Mouse (Mus musculus): ENCODE results near the gene Ugt3a2. TPM values are rescaled to one million over a fixed set of nuclear protein-coding genes. Genes with fewer than 3 reads are reported as not detected.

Ugt3a2 gene
- polyA plus RNA-seq (2012; fragmentation: generic; extraction: Trizol), result not detected
- long read RNA-seq, experiment 1, result 0 reads
- long read RNA-seq, experiment 2, result 0 reads

DNA sequence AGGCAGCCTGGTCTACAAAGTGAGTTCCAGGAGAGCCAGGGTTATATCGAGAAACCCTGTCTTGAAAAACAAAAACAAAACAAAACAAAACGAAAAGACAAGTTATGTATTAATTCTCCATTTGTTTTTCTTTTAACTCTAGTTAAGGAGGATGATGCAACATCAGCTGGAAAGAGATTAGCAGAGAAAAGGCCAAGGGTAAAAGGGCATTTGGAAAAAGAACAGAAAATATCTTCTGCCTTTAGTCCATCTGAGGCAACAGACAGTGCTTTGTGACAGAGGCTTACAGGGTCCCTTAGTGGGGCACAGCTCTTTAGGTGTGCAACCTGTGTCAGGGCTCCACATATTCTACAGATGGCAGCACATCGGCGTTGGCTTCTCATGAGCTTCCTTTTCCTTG, at the start of gene Ugt3a2:
Gene Ugt3a2, plus strand, starts transcription at position 210 of the 400 bp plus-strand sequence.
- Histone ChIP-seq H3K27me3 (ENCODE audit: control insufficient read depth, insufficient read depth, insufficient read length) (no peaks in the 10 kb centered on the region), H3K79me3 (ENCODE audit: low read depth) (no peaks in the 10 kb centered on the region), H3K36me3 (ENCODE audit: control insufficient read depth, insufficient read depth) (no peaks in the 10 kb centered on the region), H3K79me2 (ENCODE audit: control insufficient read depth, insufficient read depth) (no peaks in the 10 kb centered on the region), H3ac (ENCODE audit: control insufficient read depth, insufficient read length, low read depth) (no peak within 1 kb of the TSS), H3K4me3 (ENCODE audit: insufficient read depth, poor library complexity, severe bottlenecking) (no peak within 1 kb of the TSS)
- TF ChIP-seq USF1 (IDR thresholded peaks at IDR 0.05; ENCODE audit: low read depth), result no peak
- no peak for TF ChIP-seq FOSL1 (IDR thresholded peaks at IDR 0.05; ENCODE audit: insufficient read depth, low read length, poor library complexity, severe bottlenecking)
- no peak for TF ChIP-seq MAX (IDR thresholded peaks at IDR 0.05)
- TF ChIP-seq MYOG (IDR thresholded peaks at IDR 0.05; ENCODE audit: control insufficient read depth, extremely low read depth, insufficient read length), result no peak
- no peak for TF ChIP-seq CTCF (IDR thresholded peaks at IDR 0.05; ENCODE audit: control insufficient read depth, insufficient read depth, insufficient read length)
- no peak for TF ChIP-seq MYOD1 (IDR thresholded peaks at IDR 0.05; ENCODE audit: control insufficient read depth, insufficient read length, low read depth)
- no peak for TF ChIP-seq CEBPB (IDR thresholded peaks at IDR 0.05; ENCODE audit: low read depth)

DNA sequence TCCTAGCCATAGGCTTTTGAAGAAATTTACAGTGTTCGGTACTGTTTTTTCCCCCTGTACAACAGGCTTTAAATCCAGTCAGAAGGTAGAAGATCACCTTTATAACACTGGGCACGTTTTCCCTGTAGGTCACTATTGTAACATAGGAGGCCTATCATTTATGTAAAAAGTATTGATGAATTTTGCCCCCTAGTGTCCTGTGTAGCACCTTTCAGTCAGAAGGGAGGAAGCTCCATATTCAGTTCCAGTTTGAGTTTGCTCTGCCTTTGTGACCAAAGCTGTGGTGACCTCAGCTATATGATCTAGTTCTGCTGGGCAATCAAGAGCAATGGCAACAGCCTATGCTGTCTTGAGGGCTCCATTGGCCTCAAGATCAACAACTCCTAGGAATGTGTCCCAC, 45.7 kb upstream of the Ugt3a2 start:
- no peak for TF ChIP-seq MAX (IDR thresholded peaks at IDR 0.05)
- no peak for TF ChIP-seq CTCF (IDR thresholded peaks at IDR 0.05; ENCODE audit: control insufficient read depth, insufficient read depth, insufficient read length)
- TF ChIP-seq FOSL1 (IDR thresholded peaks at IDR 0.05; ENCODE audit: insufficient read depth, low read length, poor library complexity, severe bottlenecking), result no peak
- TF ChIP-seq USF1 (IDR thresholded peaks at IDR 0.05; ENCODE audit: low read depth), result no peak
- no peak for TF ChIP-seq MYOD1 (IDR thresholded peaks at IDR 0.05; ENCODE audit: control insufficient read depth, insufficient read length, low read depth)
- TF ChIP-seq CEBPB (IDR thresholded peaks at IDR 0.05; ENCODE audit: low read depth), result no peak
- TF ChIP-seq MYOG (IDR thresholded peaks at IDR 0.05; ENCODE audit: control insufficient read depth, extremely low read depth, insufficient read length), result no peak
- H3ac ChIP-seq (ENCODE audit: control insufficient read depth, insufficient read length, low read depth), result no peak overlapping the region

DNA sequence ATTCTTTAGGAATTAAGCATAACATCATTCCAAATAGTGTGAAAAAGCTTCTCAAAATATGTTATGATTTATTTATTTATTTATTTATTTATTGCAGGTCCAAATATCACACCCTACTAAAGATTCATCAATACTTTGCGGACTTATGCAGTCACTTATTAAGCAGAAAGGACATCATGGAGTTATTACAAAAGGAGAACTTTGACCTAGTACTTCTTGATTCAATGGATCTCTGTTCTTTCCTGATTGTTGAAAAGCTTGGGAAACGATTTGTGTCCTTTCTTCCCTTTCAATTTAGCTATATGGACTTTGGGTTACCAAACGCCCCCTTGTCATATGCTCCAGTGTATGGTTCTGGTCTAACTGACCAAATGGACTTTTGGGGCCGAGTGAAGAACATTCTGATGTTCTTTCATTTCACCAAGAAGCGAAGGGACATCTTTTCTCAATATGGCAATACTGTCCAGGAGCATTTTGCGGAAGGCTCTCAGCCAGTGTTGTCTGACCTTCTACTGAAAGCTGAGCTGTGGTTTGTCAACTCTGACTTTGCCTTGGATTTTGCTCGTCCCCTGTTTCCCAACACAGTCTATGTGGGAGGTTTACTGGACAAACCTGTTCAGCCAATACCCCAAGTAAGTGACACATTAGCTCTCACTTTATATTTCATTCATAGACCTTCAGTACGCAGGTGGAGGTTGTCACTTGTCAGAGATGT, 29.2 kb upstream of the Ugt3a2 start:
- Histone ChIP-seq H3ac (ENCODE audit: control insufficient read depth, insufficient read length, low read depth) (no peak overlapping the region), H3K4me3 (ENCODE audit: insufficient read depth, poor library complexity, severe bottlenecking) (no peak overlapping the region), H3K79me3 (ENCODE audit: low read depth) (no peaks in the 10 kb centered on the region), H3K36me3 (ENCODE audit: control insufficient read depth, insufficient read depth) (no peaks in the 10 kb centered on the region), H3K79me2 (ENCODE audit: control insufficient read depth, insufficient read depth) (no peaks in the 10 kb centered on the region), H3K27me3 (ENCODE audit: control insufficient read depth, insufficient read depth, insufficient read length) (no peaks in the 10 kb centered on the region)
- TF ChIP-seq MYOG (IDR thresholded peaks at IDR 0.05; ENCODE audit: control insufficient read depth, extremely low read depth, insufficient read length), result no peak
- no peak for TF ChIP-seq USF1 (IDR thresholded peaks at IDR 0.05; ENCODE audit: low read depth)
- TF ChIP-seq CEBPB (IDR thresholded peaks at IDR 0.05; ENCODE audit: low read depth), result no peak
- TF ChIP-seq FOSL1 (IDR thresholded peaks at IDR 0.05; ENCODE audit: insufficient read depth, low read length, poor library complexity, severe bottlenecking), result no peak
- no peak for TF ChIP-seq MYOD1 (IDR thresholded peaks at IDR 0.05; ENCODE audit: control insufficient read depth, insufficient read length, low read depth)
- no peak for TF ChIP-seq MAX (IDR thresholded peaks at IDR 0.05)
- no peak for TF ChIP-seq CTCF (IDR thresholded peaks at IDR 0.05; ENCODE audit: control insufficient read depth, insufficient read depth, insufficient read length)

More for the DNA sequence above, 45.7 kb upstream of the Ugt3a2 start:
- Histone ChIP-seq H3K79me3 (ENCODE audit: low read depth) (no peaks in the 10 kb centered on the region), H3K27me3 (ENCODE audit: control insufficient read depth, insufficient read depth, insufficient read length) (no peaks in the 10 kb centered on the region), H3K79me2 (ENCODE audit: control insufficient read depth, insufficient read depth) (no peaks in the 10 kb centered on the region), H3K4me3 (ENCODE audit: insufficient read depth, poor library complexity, severe bottlenecking) (no peak overlapping the region), H3K36me3 (ENCODE audit: control insufficient read depth, insufficient read depth) (no peaks in the 10 kb centered on the region)

- H3K79me2 ChIP-seq (ENCODE audit: control insufficient read depth, insufficient read depth), result no peaks in the 10 kb centered on the region
- H3K79me3 ChIP-seq (ENCODE audit: low read depth), result no peaks in the 10 kb centered on the region
- TF ChIP-seq CEBPB (IDR thresholded peaks at IDR 0.05; ENCODE audit: low read depth) (no peak), MYOD1 (IDR thresholded peaks at IDR 0.05; ENCODE audit: control insufficient read depth, insufficient read length, low read depth) (no peak), FOSL1 (IDR thresholded peaks at IDR 0.05; ENCODE audit: insufficient read depth, low read length, poor library complexity, severe bottlenecking) (no peak), MYOG (IDR thresholded peaks at IDR 0.05; ENCODE audit: control insufficient read depth, extremely low read depth, insufficient read length) (no peak), USF1 (IDR thresholded peaks at IDR 0.05; ENCODE audit: low read depth) (no peak), CTCF (IDR thresholded peaks at IDR 0.05; ENCODE audit: control insufficient read depth, insufficient read depth, insufficient read length) (no peak), MAX (IDR thresholded peaks at IDR 0.05) (no peak)
- H3K36me3 ChIP-seq (ENCODE audit: control insufficient read depth, insufficient read depth), result no peaks in the 10 kb centered on the region
- no peaks in the 10 kb centered on the region for H3K27me3 ChIP-seq (ENCODE audit: control insufficient read depth, insufficient read depth, insufficient read length)
- H3K4me3 ChIP-seq (ENCODE audit: insufficient read depth, poor library complexity, severe bottlenecking), result no peak overlapping the region
- H3ac ChIP-seq (ENCODE audit: control insufficient read depth, insufficient read length, low read depth), result no peak overlapping the region
Observed at GRCm38 (mm10) chr15:9334596-9334995, 754 bp upstream of the Ugt3a2 start.

DNA sequence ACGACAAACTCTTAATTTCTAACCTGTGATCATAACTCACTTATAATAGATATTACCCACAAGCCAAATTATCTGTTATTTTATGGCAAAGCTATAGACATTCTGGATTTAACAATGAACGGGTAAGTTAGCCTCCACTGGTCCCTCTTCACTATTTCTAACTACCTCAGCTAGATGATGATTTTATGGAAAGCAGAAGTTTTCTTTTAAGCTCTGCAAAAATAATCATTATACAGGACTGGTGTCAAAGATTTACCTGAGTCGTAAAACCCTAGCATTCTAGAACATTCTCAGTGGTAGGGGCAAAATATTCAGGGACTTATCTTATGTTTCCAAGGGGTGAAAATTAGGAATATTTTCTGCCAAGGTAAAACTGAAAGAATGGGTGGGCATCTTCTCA, 1.3 kb downstream of the Ugt3a2 start:
- Histone ChIP-seq H3K4me3 (ENCODE audit: insufficient read depth, poor library complexity, severe bottlenecking) (no peak overlapping the region), H3ac (ENCODE audit: control insufficient read depth, insufficient read length, low read depth) (no peak overlapping the region), H3K79me3 (ENCODE audit: low read depth) (no peaks in the 10 kb centered on the region), H3K27me3 (ENCODE audit: control insufficient read depth, insufficient read depth, insufficient read length) (no peaks in the 10 kb centered on the region), H3K36me3 (ENCODE audit: control insufficient read depth, insufficient read depth) (no peaks in the 10 kb centered on the region), H3K79me2 (ENCODE audit: control insufficient read depth, insufficient read depth) (no peaks in the 10 kb centered on the region)
- TF ChIP-seq MYOG (IDR thresholded peaks at IDR 0.05; ENCODE audit: control insufficient read depth, extremely low read depth, insufficient read length), result no peak
- no peak for TF ChIP-seq CTCF (IDR thresholded peaks at IDR 0.05; ENCODE audit: control insufficient read depth, insufficient read depth, insufficient read length)

Measured in C2C12 (cell line).